Mouse (Mus musculus) thymus, adult 2 months (tissue): ENCODE results near the gene Bmp10.

ENCODE experiments used
- CTCF ChIP-seq: fragments of 200-500 bp; IDR thresholded peaks from 2 replicates; pipeline ENCODE4 v1.5.1; 2012; ENCODE audit warnings: mild to moderate bottlenecking, control low read depth, low read length, moderate library complexity, borderline replicate concordance; ENCODE audit not compliant: control insufficient read depth, poor library complexity, insufficient read depth; ENCODE audit errors: extremely low read depth
- POLR2A ChIP-seq: fragments of 200-500 bp; IDR thresholded peaks from 2 replicates; pipeline ENCODE4 v1.6.1; 2012; ENCODE audit warnings: mild to moderate bottlenecking, low read length, control low read depth, moderate library complexity; ENCODE audit not compliant: control insufficient read depth, poor library complexity, insufficient read depth; ENCODE audit errors: extremely low read depth

- no peak for TF ChIP-seq CTCF
- TF ChIP-seq POLR2A: no peak
Measured at GRCm38 (mm10) chr6:87394783-87395182, 34.0 kb upstream of the Bmp10 start.
